Mouse (Mus musculus) olfactory bulb, adult 2 months (tissue): Measurements from ENCODE around the gene Wdr5.

Experiments used
- CTCF ChIP-seq: fragments of 200-500 bp; IDR thresholded peaks from 2 replicates; pipeline ENCODE4 v1.5.1; 2012; ENCODE audit warnings: low read depth, mild to moderate bottlenecking, low read length, moderate library complexity; ENCODE audit not compliant: insufficient read depth
- POLR2A ChIP-seq: fragments of 200-500 bp; IDR thresholded peaks from 2 replicates; pipeline ENCODE4 v1.6.1; 2012; ENCODE audit warnings: mild to moderate bottlenecking, low read depth, low read length, moderate library complexity; ENCODE audit not compliant: insufficient read depth

DNA sequence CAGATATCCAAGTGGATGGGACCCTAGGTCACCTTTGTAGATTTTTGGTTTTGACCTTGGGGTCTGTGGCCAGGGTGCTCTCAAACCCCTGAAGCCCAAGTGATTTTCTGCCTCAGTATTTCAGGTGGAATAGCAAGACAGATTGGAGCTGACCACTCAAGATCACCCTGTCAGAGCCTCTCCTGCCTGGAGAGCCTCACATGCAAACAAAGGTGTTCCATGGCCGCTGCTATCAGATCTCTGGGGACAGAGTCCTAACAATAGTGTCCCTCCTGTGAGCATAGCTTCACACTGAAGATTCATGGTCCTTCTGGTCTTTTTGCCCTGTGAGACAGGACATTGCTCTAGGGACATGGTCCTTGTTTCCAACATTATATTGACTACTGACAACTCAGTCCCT lies 46.2 kb downstream of the Wdr5 start:
- no peak for TF ChIP-seq POLR2A
- no peak for TF ChIP-seq CTCF
